Mouse (Mus musculus) lung, adult 2 months (tissue): Measurements from ENCODE around the gene Adgrf3.

Experiments
- CTCF ChIP-seq: fragments of 200-500 bp; IDR thresholded peaks from 2 replicates; pipeline ENCODE4 v1.5.1; 2011; ENCODE audit warnings: mild to moderate bottlenecking, low read length, control low read depth; ENCODE audit not compliant: insufficient read depth
- POLR2A ChIP-seq: fragments of 200-500 bp; IDR thresholded peaks from 2 replicates; pipeline ENCODE4 v1.6.1; 2011; ENCODE audit warnings: low read depth, mild to moderate bottlenecking, control low read depth, low read length, borderline replicate concordance; ENCODE audit errors: extremely low read depth

GRCm38 (mm10) chr5:30243741-30244140 lies 38.2 kb upstream of the Adgrf3 start:
- peak; percentile 48 for TF ChIP-seq CTCF
- TF ChIP-seq POLR2A, result no peak
